Mouse (Mus musculus): ENCODE data around the gene Irak2.

GRCm38 (mm10) chr6:113675991-113676390 is 37.7 kb downstream of the Irak2 start:
- no peak for TF ChIP-seq CTCF (IDR thresholded peaks at IDR 0.05; ENCODE audit: low read depth)
- no peak for TF ChIP-seq EP300 (IDR thresholded peaks at IDR 0.05; ENCODE audit: low read depth)
